Mouse (Mus musculus) limb, embryonic 13.5 days (tissue): ENCODE measurements around the gene Cnot6. TPM values are rescaled to one million over a fixed set of nuclear protein-coding genes. Genes with fewer than 3 reads are reported as not detected.

ENCODE experiments used
- polyA plus RNA-seq: library from polyadenylated mRNA; unstranded; fragments of >200 nt; fragmentation: Nextera tagmentation; extraction: Ambion mirVana; gene quantifications from 2 replicates; pipeline ENCODE4 v1.2.1, GENCODE M21; 2015

Cnot6 gene
- polyA plus RNA-seq, 1 experiment from 2014 or later = 64.8 TPM

Other genes with a start within 250 kb of the Cnot6 start
- gene Olfr1386, start 247.7 kb downstream of the Cnot6 start, polyA plus RNA-seq = not detected in 2 replicates
- gene Olfr1385, start 223.7 kb downstream of the Cnot6 start, polyA plus RNA-seq = 0.04 TPM in 1 of 2 replicates, not detected in the other
- not detected in 2 replicates for gene Olfr1384, start 206.0 kb downstream of the Cnot6 start, polyA plus RNA-seq
- gene Olfr1383, start 193.1 kb downstream of the Cnot6 start, polyA plus RNA-seq = not detected in 2 replicates
- gene Olfr1382, start 184.5 kb downstream of the Cnot6 start, polyA plus RNA-seq = not detected in 2 replicates
- gene Olfr1381, start 169.3 kb downstream of the Cnot6 start, polyA plus RNA-seq = not detected in 2 replicates
- gene Olfr1380, start 155.8 kb downstream of the Cnot6 start, polyA plus RNA-seq = not detected in 2 replicates
- gene Flt4, start 103.5 kb downstream of the Cnot6 start, polyA plus RNA-seq = 4.2 and 4.3 TPM in 2 replicates
- not detected in 2 replicates for gene Scgb3a1, start 49.1 kb downstream of the Cnot6 start, polyA plus RNA-seq
- gene Gfpt2, start 81.5 kb upstream of the Cnot6 start, polyA plus RNA-seq = 37.2 and 39.3 TPM in 2 replicates
- gene Mapk9, start 134.0 kb upstream of the Cnot6 start, polyA plus RNA-seq = 36.1 and 38.2 TPM in 2 replicates
- gene Rasgef1c, start 189.1 kb upstream of the Cnot6 start, polyA plus RNA-seq = 0.27 and 0.31 TPM in 2 replicates